Mouse (Mus musculus) liver, postnatal 0 days (tissue): Measurements from ENCODE around the gene Zbtb4.

Experiments used
- CTCF ChIP-seq: sonication (generic); IDR thresholded peaks from 2 replicates; pipeline ENCODE4 v1.5.1; 2016; ENCODE audit warnings: antibody characterized with exemption, low read depth
- EP300 ChIP-seq: IDR thresholded peaks from 2 replicates; pipeline ENCODE4 v1.6.1; 2016; ENCODE audit warnings: antibody characterized with exemption, low read depth, mild to moderate bottlenecking

DNA sequence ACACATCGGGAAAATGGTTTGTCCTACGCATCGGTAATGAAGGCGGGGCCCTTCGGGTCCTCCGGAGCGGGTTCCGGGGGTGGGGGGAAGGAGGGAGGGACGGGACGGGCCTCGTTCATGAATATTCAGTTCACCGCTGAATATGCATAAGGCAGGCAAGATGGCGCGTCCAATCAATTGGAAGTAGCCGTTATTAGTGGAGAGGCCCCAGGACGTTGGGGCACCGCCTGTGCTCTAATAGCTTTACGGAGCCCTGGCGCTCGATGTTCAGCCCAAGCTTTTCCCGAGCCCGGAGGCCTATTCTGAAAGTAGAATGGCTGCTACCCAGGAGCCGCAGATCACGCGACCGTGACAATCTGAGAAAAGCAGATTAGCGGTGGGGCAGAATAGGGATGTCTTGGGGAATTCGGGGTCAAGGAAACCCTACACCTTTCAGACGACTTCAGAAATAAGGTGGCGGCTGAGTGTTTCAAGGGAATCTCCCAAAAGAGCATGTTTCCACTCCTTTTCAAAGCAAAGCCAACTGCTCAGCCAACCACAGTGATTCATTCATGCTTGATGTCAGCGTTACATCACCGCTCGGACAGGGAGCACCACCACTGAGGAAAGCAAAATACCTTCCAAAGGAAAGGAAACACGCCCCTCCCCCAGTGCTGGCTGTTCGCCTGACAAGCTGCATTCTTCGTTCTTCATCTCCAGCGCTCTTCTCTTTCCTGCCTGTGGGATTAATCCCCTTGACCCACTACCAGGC is 6.6 kb upstream of the Zbtb4 start:
- TF ChIP-seq CTCF (no peak), EP300 (no peak)
